Mouse (Mus musculus) layer of hippocampus, postnatal 10 days (tissue): ENCODE results near the gene Emc3. TPM values are rescaled to one million over a fixed set of nuclear protein-coding genes. Genes with fewer than 3 reads are reported as not detected.

Experiments
- microRNA-seq, 2 experiments: library from miRNA; unstranded; fragments of <30 nt; microRNA quantifications; one replicate each; pipeline ENCODE4 v1.2.0; 2021
- total RNA-seq, 2 experiments: library from RNA; stranded (reverse); gene quantifications; 2 replicates each; pipeline ENCODE4 v1.2.3; 2021

The Emc3 gene
- total RNA-seq, 2 experiments from 2014 or later = 75.6 to 77.6 TPM

Small RNA genes lying within 50 kb of the gene (microRNA-seq; reads per million reads assigned to microRNA genes)
- 0 reads per million in 2 experiments for gene Gm23365

Other genes starting within 250 kb of the Emc3 start
- gene Cpne9, start 249.3 kb downstream of the Emc3 start, total RNA-seq = 1 to 10 TPM; 7.1 to 8.1 TPM
- 10 to 100 TPM; 28.3 to 28.6 TPM for gene Brpf1, start 224.5 kb downstream of the Emc3 start, total RNA-seq
- 1 to 10 TPM; 6.7 to 8.0 TPM for gene Ogg1, start 204.7 kb downstream of the Emc3 start, total RNA-seq
- gene Camk1, start 187.7 kb downstream of the Emc3 start, total RNA-seq = 10 to 100 TPM; 59.5 to 64.3 TPM
- 10 to 100 TPM; 51.0 to 58.4 TPM for gene Tada3, start 153.8 kb downstream of the Emc3 start, total RNA-seq
- gene Arpc4, start 153.5 kb downstream of the Emc3 start, total RNA-seq = 100 to 1,000 TPM; 324 to 337 TPM
- 10 to 100 TPM; 11.2 to 13.2 TPM for gene Ttll3, start 142.4 kb downstream of the Emc3 start, total RNA-seq
- 10 to 100 TPM; 21.3 to 26.9 TPM for gene Rpusd3, start 112.3 kb downstream of the Emc3 start, total RNA-seq
- gene Cidec, start 95.9 kb downstream of the Emc3 start, total RNA-seq = not detected
- 10 to 100 TPM; 42.9 to 44.1 TPM for gene Jagn1, start 89.1 kb downstream of the Emc3 start, total RNA-seq
- gene Il17re, start 73.2 kb downstream of the Emc3 start, total RNA-seq = under 1 TPM; 0.55 to 0.60 TPM
- 1 to 10 TPM; 4.8 to 5.6 TPM for gene Il17rc, start 60.2 kb downstream of the Emc3 start, total RNA-seq
- gene Creld1, start 48.4 kb downstream of the Emc3 start, total RNA-seq = 10 to 100 TPM; 80.0 to 92.3 TPM
- gene Prrt3, start 29.7 kb downstream of the Emc3 start, total RNA-seq = 10 to 100 TPM; 36.7 to 39.7 TPM
- gene Fancd2, start within 50 bp of the Emc3 start, total RNA-seq = 1 to 10 TPM; 3.2 to 4.9 TPM
- gene Fancd2os, start 69.1 kb upstream of the Emc3 start, total RNA-seq = under 1 TPM in 1 of 2 experiments, not detected in 1; 0.49 TPM
- 100 to 1,000 TPM; 221 TPM for gene Brk1, start 73.1 kb upstream of the Emc3 start, total RNA-seq
- 10 to 100 TPM; 65.8 to 70.5 TPM for gene Vhl, start 92.3 kb upstream of the Emc3 start, total RNA-seq
- 10 to 100 TPM; 15.0 TPM for gene Irak2, start 106.8 kb upstream of the Emc3 start, total RNA-seq
- 10 to 100 TPM; 59.7 to 74.3 TPM for gene Tatdn2, start 165.4 kb upstream of the Emc3 start, total RNA-seq
- under 1 TPM in 1 of 2 experiments, not detected in 1; 0.69 TPM for gene Ghrl, start 188.2 kb upstream of the Emc3 start, total RNA-seq
- 10 to 100 TPM; 80.0 to 84.4 TPM for gene Sec13, start 209.1 kb upstream of the Emc3 start, total RNA-seq